Mouse (Mus musculus) kidney, embryonic 16.5 days (tissue): ENCODE results near the gene S100a10. TPM values are rescaled to one million over a fixed set of nuclear protein-coding genes. Genes with fewer than 3 reads are reported as not detected.

Experiments used
- ATAC-seq: fragments of 200-750 bp; cut with Nextera tagmentation; 2 replicates; pipeline ENCODE4 v1.8.0; 2017; ENCODE audit warnings: moderate TSS enrichment; ENCODE audit not compliant: low FRiP score, low TSS enrichment
- H3K27ac ChIP-seq: fragments of 300-500 bp; sonication (generic); 2 replicates; pipeline ENCODE4 v1.5.1; 2014; ENCODE audit warnings: low read length
- H3K27me3 ChIP-seq: fragments of 300-500 bp; sonication (generic); 2 replicates; pipeline ENCODE4 v1.6.1; 2014; ENCODE audit warnings: low read length, control low read depth, mixed read lengths; ENCODE audit not compliant: insufficient read depth
- H3K36me3 ChIP-seq: fragments of 300-500 bp; sonication (generic); 2 replicates; pipeline ENCODE4 v1.6.1; 2014; ENCODE audit warnings: low read length, control low read depth, mixed read lengths; ENCODE audit not compliant: insufficient read depth
- H3K4me1 ChIP-seq: fragments of 300-500 bp; sonication (generic); 2 replicates; pipeline ENCODE4 v1.6.1; 2014; ENCODE audit warnings: low read length, control low read depth, mixed read lengths; ENCODE audit not compliant: insufficient read depth
- H3K4me2 ChIP-seq: fragments of 300-500 bp; sonication (generic); replicated peaks from 2 replicates; pipeline ENCODE4 v1.6.1; 2014; ENCODE audit warnings: low read depth, low read length
- H3K4me3 ChIP-seq: fragments of 300-500 bp; sonication (generic); 2 replicates; pipeline ENCODE4 v1.5.1; 2014; ENCODE audit warnings: mild to moderate bottlenecking, low read length
- H3K9ac ChIP-seq: fragments of 300-500 bp; sonication (generic); replicated peaks from 2 replicates; pipeline ENCODE4 v1.6.1; 2014; ENCODE audit warnings: low read length
- H3K9me3 ChIP-seq: fragments of 300-500 bp; sonication (generic); 2 replicates; pipeline ENCODE4 v1.6.1; 2016; ENCODE audit warnings: low read length, control low read depth
- WGBS: fragments of 180-500 bp; shearing (Covaris S2); extraction: QIAGEN DNeasy Blood & Tissue Kit; methylation state at CpG from one replicate; pipeline ENCODE4 v1.1.7; 2014; 5-methylcytosine and 5-hydroxymethylcytosine counted together
- polyA plus RNA-seq: library from polyadenylated mRNA; unstranded; fragments of >200 nt; fragmentation: Nextera tagmentation; extraction: Ambion mirVana; gene quantifications from 2 replicates; pipeline ENCODE4 v1.2.1, GENCODE M21; 2015

The S100a10 gene
- polyA plus RNA-seq, 1 experiment from 2014 or later: 487 TPM

DNA sequence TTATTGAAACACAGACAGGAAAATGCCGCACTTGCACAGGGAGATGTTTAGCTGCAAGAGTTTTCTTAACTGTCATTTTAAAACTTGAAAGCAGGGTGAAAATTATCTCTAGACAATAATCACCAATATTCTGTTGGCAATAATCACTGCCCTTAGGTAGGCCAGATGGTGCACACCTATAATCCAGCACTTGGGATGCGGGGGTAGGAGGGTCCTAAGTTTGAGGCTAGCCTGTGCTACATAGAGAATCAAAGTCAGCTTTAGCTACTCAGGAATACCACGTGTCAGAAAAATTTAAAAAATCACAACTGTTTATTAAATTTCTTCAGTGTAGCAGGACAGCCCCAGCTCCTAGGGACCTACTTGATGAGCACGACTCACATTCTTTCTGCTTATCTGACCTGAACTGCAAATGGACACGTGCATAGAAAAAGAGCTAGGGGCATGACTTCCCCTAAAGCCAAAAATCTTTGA is 35.0 kb upstream of the S100a10 start:
- ATAC-seq: peak; percentile 43
- Histone ChIP-seq H3K27me3 (no peaks in the 10 kb centered on the region), H3K9ac (peak overlapping the region; percentile 85), H3K36me3 (peaks cover 9% of the 10 kb centered on the region), H3K9me3 (no peaks in the 10 kb centered on the region), H3K4me3 (peak overlapping the region; percentile 66), H3K4me2 (peak overlapping the region; percentile 57), H3K4me1 (peaks cover 23% of the 10 kb centered on the region), H3K27ac (peak overlapping the region; percentile 95)
- WGBS: 48% methylated on average over 5 of the region's 5 CpGs

DNA sequence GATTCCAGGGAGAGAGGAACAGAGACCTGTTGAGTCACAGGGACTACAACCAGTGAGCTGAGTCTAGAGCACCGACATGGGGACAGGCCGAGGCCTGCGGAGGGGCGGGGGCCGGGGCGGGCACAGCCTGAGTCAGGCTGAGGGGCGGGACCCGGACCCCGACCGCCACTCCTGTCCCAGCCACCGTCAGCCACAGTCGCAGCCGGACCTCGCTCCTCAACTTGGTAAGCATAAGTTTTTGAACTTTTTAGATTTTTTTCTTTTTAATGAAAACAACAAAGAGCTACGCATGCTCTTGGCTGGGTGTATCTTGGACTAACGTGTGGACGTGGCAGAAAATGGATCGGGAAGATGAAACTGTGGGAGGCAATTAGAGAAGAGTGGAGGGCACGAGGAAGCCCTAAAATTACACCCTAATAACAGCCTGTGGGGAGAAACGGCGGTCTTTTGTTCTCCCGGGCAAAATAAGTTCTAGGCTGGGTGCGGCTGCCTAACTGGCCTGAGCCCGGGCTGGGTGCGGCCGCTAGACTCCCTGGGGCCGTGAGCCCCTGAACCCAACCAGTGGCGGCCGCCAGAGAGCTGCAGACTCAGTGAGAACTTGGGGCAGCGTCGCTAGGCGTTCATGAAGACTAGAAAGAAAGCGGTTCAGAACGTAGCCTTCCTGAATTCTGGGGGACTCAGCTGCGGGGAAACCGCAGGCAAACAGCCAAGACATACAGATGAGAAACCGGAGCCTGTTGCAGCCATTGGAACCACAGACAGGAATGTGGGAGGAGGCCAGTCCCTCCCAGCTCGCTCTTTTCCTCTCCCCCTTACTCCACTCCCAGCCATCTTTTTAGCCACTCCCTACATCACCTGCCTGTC is 34.3 kb upstream of the S100a10 start, which contains the start of gene S100a11:
Gene S100a11, plus strand, starts transcription at position 159 of the 864 bp plus-strand sequence.
- no peaks in the 10 kb centered on the region for H3K9me3 ChIP-seq
- H3K4me2 ChIP-seq: peak within 1 kb of the TSS; percentile 57
- peak within 1 kb of the TSS; percentile 95 for H3K27ac ChIP-seq
- ATAC-seq: peak; percentile 99
- peak within 1 kb of the TSS; percentile 66 for H3K4me3 ChIP-seq
- WGBS: under 1% methylated on average over 38 of the region's 38 CpGs
- H3K36me3 ChIP-seq: peaks cover 9% of the 10 kb centered on the region
- H3K9ac ChIP-seq: peak within 1 kb of the TSS; percentile 85
- no peaks in the 10 kb centered on the region for H3K27me3 ChIP-seq
- peaks cover 23% of the 10 kb centered on the region for H3K4me1 ChIP-seq

DNA sequence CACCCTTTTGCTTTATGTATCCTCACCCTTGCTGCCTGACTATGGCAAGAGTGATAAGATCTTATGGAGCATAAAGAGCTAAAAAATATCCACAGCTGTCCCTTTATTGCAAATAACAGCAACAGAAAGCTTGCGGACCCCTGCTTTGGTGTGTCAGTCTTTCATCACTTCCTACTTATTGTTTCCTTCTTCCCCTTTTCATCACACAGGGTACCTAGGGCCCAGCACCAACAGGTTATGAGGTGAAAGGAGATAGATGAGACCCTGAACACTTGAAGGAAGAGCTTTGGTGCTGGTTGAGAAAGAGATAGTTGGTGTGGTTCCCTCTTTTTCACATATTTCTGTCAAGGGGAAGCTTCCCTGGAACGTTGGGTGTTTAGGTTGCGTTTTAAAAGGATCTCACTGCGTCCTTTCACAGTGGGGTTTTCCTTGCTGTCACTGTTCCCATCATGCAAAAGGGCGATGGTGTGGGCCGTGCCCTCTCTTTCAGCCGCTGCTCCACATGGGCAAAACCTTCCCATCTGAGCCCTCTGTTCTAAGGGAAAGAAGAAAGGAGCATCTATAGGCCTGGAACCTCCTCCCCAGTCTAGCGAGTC is 33.3 kb upstream of the S100a10 start:
- Histone ChIP-seq H3K4me3 (peak overlapping the region; percentile 66), H3K9me3 (no peaks in the 10 kb centered on the region), H3K9ac (peak overlapping the region; percentile 85), H3K4me1 (peaks cover 23% of the 10 kb centered on the region), H3K27me3 (no peaks in the 10 kb centered on the region), H3K4me2 (peak overlapping the region; percentile 57), H3K27ac (peak overlapping the region; percentile 95; the same call in 1 of the 2 replicates), H3K36me3 (peaks cover 15% of the 10 kb centered on the region)
- 80% methylated on average over 8 of the region's 8 CpGs for WGBS
- ATAC-seq: no peak

DNA sequence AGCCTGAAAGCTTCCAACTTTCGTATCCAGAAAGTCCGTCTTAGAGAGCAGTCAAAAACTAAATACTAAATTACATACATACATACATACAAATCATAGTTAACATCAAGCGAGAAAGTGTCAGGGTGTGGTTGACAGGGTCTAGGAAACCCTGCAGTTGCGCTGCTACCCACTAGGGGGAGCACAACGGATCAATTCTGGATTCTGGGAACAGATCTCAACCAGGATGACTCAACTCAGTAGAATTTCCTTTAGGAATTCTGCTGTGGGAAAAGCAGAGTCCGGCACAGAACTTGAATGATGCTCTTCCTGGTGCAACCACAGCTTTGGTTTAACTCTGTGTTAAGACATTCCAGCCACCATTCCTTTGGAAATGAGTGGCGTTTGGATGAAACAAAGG is 32.3 kb upstream of the S100a10 start:
- peak overlapping the region; percentile 34 for H3K4me2 ChIP-seq

DNA sequence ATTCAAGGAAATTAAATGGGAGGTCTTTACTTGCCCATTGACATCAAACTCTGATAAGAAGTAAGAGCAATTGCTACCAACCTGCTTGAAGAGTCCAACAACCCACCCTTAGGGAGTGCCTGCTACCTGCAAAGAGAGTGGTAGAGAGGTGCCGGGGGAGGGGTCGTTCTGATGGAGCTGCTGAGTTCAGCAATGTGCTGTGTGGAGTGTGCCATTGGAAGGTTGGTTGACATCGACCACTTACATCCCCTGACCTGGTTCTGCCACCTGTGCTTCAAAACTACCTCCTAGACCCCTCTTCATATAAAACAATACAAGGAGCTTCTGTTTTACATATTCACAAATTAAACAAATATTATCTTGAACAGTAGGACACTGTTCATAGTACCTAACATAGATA is 27.6 kb upstream of the S100a10 start:
- H3K4me1 ChIP-seq: peaks cover 8% of the 10 kb centered on the region; the same call in 1 of the 2 replicates
- peaks cover 22% of the 10 kb centered on the region for H3K36me3 ChIP-seq
- H3K4me3 ChIP-seq: no peak overlapping the region
- H3K9me3 ChIP-seq: no peaks in the 10 kb centered on the region
- ATAC-seq: no peak
- no peak overlapping the region for H3K27ac ChIP-seq
- no peak overlapping the region for H3K4me2 ChIP-seq
- no peaks in the 10 kb centered on the region for H3K27me3 ChIP-seq
- H3K9ac ChIP-seq: no peak overlapping the region
- WGBS: 85% methylated on average over 3 of the region's 3 CpGs

More for the DNA sequence above, 32.3 kb upstream of the S100a10 start:
- 44% methylated on average over 7 of the region's 7 CpGs for WGBS
- Histone ChIP-seq H3K9ac (no peak overlapping the region), H3K4me3 (0 out of 2 replicates have a peak overlapping the region, but pooled peaks have one; percentile 8), H3K4me1 (peaks cover 23% of the 10 kb centered on the region), H3K36me3 (peaks cover 22% of the 10 kb centered on the region), H3K9me3 (no peaks in the 10 kb centered on the region), H3K27me3 (no peaks in the 10 kb centered on the region), H3K27ac (no peak overlapping the region)
- no peak for ATAC-seq

DNA sequence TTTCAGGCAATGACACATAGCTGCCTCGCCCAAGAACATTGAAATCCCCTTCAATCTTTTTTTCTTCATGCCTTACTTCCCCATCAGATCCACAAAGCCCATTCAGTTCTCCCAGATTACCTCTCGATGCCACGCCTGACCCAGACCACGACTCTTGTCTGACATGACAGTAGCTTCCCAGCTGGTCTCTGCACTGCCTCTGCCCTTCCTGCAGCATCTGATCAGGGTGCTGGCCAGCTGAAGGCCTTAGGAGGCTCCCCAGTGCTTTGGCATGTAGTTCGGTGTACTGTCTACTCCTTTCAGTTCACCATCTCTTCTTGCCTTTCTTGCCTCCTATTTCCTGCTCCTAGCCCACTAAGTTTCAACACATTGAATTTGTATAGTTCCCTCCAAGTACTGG is 26.1 kb upstream of the S100a10 start:
- Histone ChIP-seq H3K4me1 (no peaks in the 10 kb centered on the region), H3K4me3 (no peak overlapping the region), H3K9me3 (no peaks in the 10 kb centered on the region), H3K27ac (no peak overlapping the region), H3K36me3 (peaks cover 22% of the 10 kb centered on the region), H3K27me3 (no peaks in the 10 kb centered on the region), H3K4me2 (no peak overlapping the region), H3K9ac (no peak overlapping the region)
- WGBS: 85% methylated on average over 5 of the region's 5 CpGs
- ATAC-seq: no peak

DNA sequence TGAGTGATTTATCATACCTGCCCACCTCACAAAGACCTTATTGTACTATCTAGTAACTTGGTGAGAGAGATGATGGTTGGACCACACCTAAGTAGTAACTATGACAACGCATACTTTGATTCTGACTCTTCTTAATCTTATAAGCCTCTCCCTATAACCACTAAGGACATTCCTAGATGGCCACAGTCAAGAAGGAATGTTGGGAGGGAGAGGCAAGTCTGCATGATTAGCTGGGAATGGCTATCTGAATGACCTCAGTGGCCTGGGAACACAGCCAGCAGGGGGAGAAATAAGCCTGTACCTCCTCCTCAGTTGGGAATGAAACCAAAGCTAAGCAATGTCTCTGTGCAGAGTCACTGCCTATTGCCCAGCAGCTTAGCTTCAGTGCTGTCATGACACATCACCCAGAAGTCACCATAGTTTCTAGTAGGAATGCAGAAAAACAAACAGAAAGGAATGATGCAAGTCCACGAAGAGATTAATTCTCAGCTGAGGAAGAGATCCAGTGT is 17.8 kb upstream of the S100a10 start:
- no peak overlapping the region for H3K9ac ChIP-seq
- no peak overlapping the region for H3K4me2 ChIP-seq
- H3K4me1 ChIP-seq: no peaks in the 10 kb centered on the region
- no peaks in the 10 kb centered on the region for H3K9me3 ChIP-seq
- no peak overlapping the region for H3K4me3 ChIP-seq
- 59% methylated on average over 2 of the region's 2 CpGs for WGBS
- H3K27me3 ChIP-seq: no peaks in the 10 kb centered on the region
- no peak overlapping the region for H3K27ac ChIP-seq
- no peaks in the 10 kb centered on the region for H3K36me3 ChIP-seq
- ATAC-seq: peak; percentile 70

DNA sequence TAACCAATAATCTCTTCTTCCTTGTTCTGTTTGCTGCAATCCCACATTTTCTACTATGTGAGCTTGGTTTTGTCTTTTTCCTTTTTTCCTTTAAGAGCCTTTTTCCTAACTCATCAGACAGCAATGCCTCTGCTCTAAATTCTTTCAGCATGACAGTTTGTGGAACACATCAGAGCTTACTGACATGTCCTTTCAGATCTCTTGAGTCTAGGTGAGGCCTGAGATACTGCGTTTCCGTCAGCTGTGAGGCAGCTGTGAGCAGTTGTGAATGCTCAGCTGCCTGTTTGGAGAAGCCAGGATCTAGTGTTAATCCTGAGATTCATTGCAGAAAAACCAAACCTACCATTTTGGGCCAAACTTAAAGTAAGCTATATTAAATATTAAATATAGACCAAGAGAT is 16.4 kb upstream of the S100a10 start:
- WGBS: 83% methylated on average over 2 of the region's 2 CpGs
- H3K36me3 ChIP-seq: no peaks in the 10 kb centered on the region
- H3K4me3 ChIP-seq: no peak overlapping the region
- no peak overlapping the region for H3K27ac ChIP-seq
- no peak overlapping the region for H3K4me2 ChIP-seq
- no peaks in the 10 kb centered on the region for H3K27me3 ChIP-seq
- H3K9me3 ChIP-seq: no peaks in the 10 kb centered on the region
- H3K9ac ChIP-seq: no peak overlapping the region
- no peaks in the 10 kb centered on the region for H3K4me1 ChIP-seq
- ATAC-seq: no peak

DNA sequence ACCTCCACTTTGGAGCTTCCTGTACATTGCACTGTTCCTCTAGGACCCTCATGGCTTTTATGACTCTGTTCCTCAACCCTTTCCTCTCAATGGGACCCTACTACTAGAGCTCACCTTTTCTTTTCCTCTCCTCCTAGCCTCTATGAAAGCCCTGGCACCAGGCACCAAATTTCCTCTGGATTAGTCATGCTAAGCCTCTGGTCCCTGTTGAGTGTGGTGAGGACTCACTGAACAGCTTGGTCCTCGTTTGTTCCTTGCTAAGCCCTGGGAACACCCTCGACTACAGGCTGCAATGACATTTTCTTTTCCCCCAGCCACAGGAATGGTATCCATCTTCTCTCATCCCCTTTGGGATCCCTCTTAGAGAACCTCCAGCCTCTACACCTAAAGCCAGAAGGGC is 13.4 kb upstream of the S100a10 start:
- Histone ChIP-seq H3K27me3 (no peaks in the 10 kb centered on the region), H3K9ac (no peak overlapping the region), H3K36me3 (no peaks in the 10 kb centered on the region), H3K4me2 (no peak overlapping the region), H3K27ac (no peak overlapping the region), H3K4me1 (no peaks in the 10 kb centered on the region), H3K4me3 (no peak overlapping the region), H3K9me3 (no peaks in the 10 kb centered on the region)
- ATAC-seq: no peak
- 75% methylated on average over 2 of the region's 2 CpGs for WGBS
